Comparison of ENCODE assay signal across 21 mouse cellular contexts in the genomic region with DNA sequence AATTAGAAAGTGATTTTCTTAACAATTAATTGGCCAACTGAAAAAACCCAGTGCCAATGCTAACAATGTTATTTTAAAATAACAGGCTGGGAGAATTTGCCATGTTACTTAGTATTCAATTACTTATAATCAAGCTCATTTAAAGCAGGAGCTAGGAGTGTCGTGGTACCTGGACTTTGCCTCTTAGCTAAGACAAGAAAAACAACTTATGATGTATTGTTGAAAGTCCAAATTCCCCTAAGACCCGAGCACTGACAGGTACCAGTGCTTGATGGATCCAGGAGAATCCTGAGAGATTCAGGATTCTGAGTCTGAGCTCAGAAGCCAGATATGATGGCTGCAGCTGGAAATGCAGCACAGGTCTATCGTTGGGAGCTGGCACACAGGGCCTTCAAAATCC.
A peak's percentile ranks its signal among the peaks of the same experiment; 100 is the strongest.
DNase-seq lines count a peak whose midpoint lies in the region; ATAC-seq and TF ChIP-seq lines count a peak whose summit lies in the region.
"Had no signal": no experiment of that assay in that cellular context is flagged by ENCODE, and none has a peak within 500 bp of the region (broad histone marks: within the 10 kb centered on the region; RNA-seq: fewer than 3 reads in every experiment).

No protein-coding gene starts in this region.

- H3K4me1 ChIP-seq in intestine, postnatal 0 days (replicated peaks; ENCODE audit: control insufficient read depth, insufficient read depth, low read length): no peaks in the 10 kb centered on the region
- no peaks in the 10 kb centered on the region for H3K4me1 ChIP-seq in intestine, embryonic 15.5 days (replicated peaks)
- H3K4me1 ChIP-seq in kidney, adult 2 months (ENCODE audit: control insufficient read depth, insufficient read depth, low read length): no peaks in the 10 kb centered on the region
- H3K4me1 ChIP-seq in kidney, embryonic 15.5 days: no peaks in the 10 kb centered on the region

- no peaks in the 10 kb centered on the region for H3K36me3 ChIP-seq in intestine, postnatal 0 days (ENCODE audit: control insufficient read depth, insufficient read depth)
- no peaks in the 10 kb centered on the region for H3K36me3 ChIP-seq in intestine, embryonic 15.5 days
- H3K36me3 ChIP-seq in kidney, adult 2 months (ENCODE audit: control insufficient read depth, insufficient read depth, low read length): no peaks in the 10 kb centered on the region; the same call in 1 of the 2 replicates
- H3K36me3 ChIP-seq in kidney, embryonic 15.5 days: peaks cover 8% of the 10 kb centered on the region; the same call in 1 of the 2 replicates

- no peak for TF ChIP-seq CTCF in intestine, postnatal 0 days (IDR thresholded peaks at IDR 0.05; ENCODE audit: low read depth)
- no peak for TF ChIP-seq CTCF in kidney, adult 2 months (conservative IDR thresholded peaks at IDR 0.05; ENCODE audit: insufficient read depth, insufficient read length, low read depth, low read length)

- 62% methylated on average over 3 of the region's 3 CpGs for WGBS in intestine, postnatal 0 days
- WGBS in intestine, embryonic 15.5 days: 72% methylated on average over 3 of the region's 3 CpGs
- WGBS in kidney, adult 2 months: 52% methylated on average over 3 of the region's 3 CpGs
- WGBS in kidney, embryonic 15.5 days: 82% methylated on average over 3 of the region's 3 CpGs

- no peak for TF ChIP-seq POLR2A in kidney, adult 2 months (IDR thresholded peaks at IDR 0.05; ENCODE audit: low read depth, low read length)

- H3K27me3 ChIP-seq in intestine, postnatal 0 days (replicated peaks; ENCODE audit: control insufficient read depth, insufficient read depth, low read length): no peaks in the 10 kb centered on the region
- no peaks in the 10 kb centered on the region for H3K27me3 ChIP-seq in intestine, embryonic 15.5 days (replicated peaks)
- no peaks in the 10 kb centered on the region for H3K27me3 ChIP-seq in kidney, adult 2 months (replicated peaks; ENCODE audit: control insufficient read depth, insufficient read depth, low read length)
- H3K27me3 ChIP-seq in kidney, embryonic 15.5 days: no peaks in the 10 kb centered on the region
- H3K27me3 ChIP-seq: CH12.LX, Patski had no signal

- DNase-seq in kidney, adult 2 months: peak; percentile 54
- DNase-seq in kidney, adult 9 months: peak; percentile 46
- no peak for DNase-seq in kidney, postnatal 4 days
- DNase-seq: adrenal gland, adult 2 months; adrenal gland, adult 8-10 months; adrenal gland, postnatal 10 days; adrenal gland, postnatal 14 days; adrenal gland, postnatal 25 days; adrenal gland, postnatal 36 days; B cell, adult 2 months; cerebellum, adult 11 months; cerebellum, adult 11-12 months; cerebellum, adult 18-20 months had no signal

- ATAC-seq in intestine, postnatal 0 days: peak; percentile 72
- ATAC-seq in intestine, embryonic 15.5 days: no peak
- ATAC-seq in kidney, embryonic 15.5 days (replicated peaks; ENCODE audit: low FRiP score): no peak
- ATAC-seq: activated CD4-positive, CD25-positive, alpha-beta regulatory T cell, adult 4 months; CD4-positive, CD25-positive, alpha-beta regulatory T cell, adult 4 months; Patski had no signal

- H3K4me3 ChIP-seq in intestine, postnatal 0 days (ENCODE audit: low read depth, low read length): no peak overlapping the region
- H3K4me3 ChIP-seq in intestine, embryonic 15.5 days (replicated peaks): no peak overlapping the region
- no peak overlapping the region for H3K4me3 ChIP-seq in kidney, adult 2 months (ENCODE audit: insufficient read depth, low read depth, low read length)
- no peak overlapping the region for H3K4me3 ChIP-seq in kidney, embryonic 15.5 days (replicated peaks)

- no peak overlapping the region for H3K27ac ChIP-seq in intestine, postnatal 0 days (ENCODE audit: low read depth, low read length)
- H3K27ac ChIP-seq in intestine, embryonic 15.5 days: no peak overlapping the region
- no peak overlapping the region for H3K27ac ChIP-seq in kidney, adult 2 months (ENCODE audit: insufficient read depth, low read depth, low read length)
- no peak overlapping the region for H3K27ac ChIP-seq in kidney, embryonic 15.5 days

- H3K9me3 ChIP-seq in intestine, postnatal 0 days (ENCODE audit: control insufficient read depth): no peaks in the 10 kb centered on the region
- no peaks in the 10 kb centered on the region for H3K9me3 ChIP-seq in intestine, embryonic 15.5 days
- H3K9me3 ChIP-seq in kidney, embryonic 15.5 days (replicated peaks): no peaks in the 10 kb centered on the region
- H3K9me3 ChIP-seq: G1E had no signal

- no peak overlapping the region for H3K4me2 ChIP-seq in intestine, postnatal 0 days (replicated peaks; ENCODE audit: low read depth)
- no peak overlapping the region for H3K4me2 ChIP-seq in intestine, embryonic 15.5 days (replicated peaks)
- H3K4me2 ChIP-seq in kidney, embryonic 15.5 days: no peak overlapping the region

- no peak overlapping the region for H3K9ac ChIP-seq in intestine, postnatal 0 days (ENCODE audit: low read depth, low read length)
- H3K9ac ChIP-seq in intestine, embryonic 15.5 days: no peak overlapping the region
- no peak overlapping the region for H3K9ac ChIP-seq in kidney, embryonic 15.5 days

Comparison
In these comparisons a context has a peak if more than half of its experiments do, and no peak if none do; other contexts are left out.
1. DNase-seq: peak in kidney, adult 2 months (single experiment) and kidney, adult 9 months (single experiment); none in kidney, postnatal 4 days (0 of 2).